Mouse (Mus musculus): ENCODE measurements around the gene Gm266. TPM values are rescaled to one million over a fixed set of nuclear protein-coding genes. Genes with fewer than 3 reads are reported as not detected.

The Gm266 gene
- polyA plus RNA-seq, 1 experiment: 1.5 TPM

GRCm38 (mm10) chr12:111445890-111446613 lies 39.6 kb downstream of the Gm266 start:
- H3K4me3 ChIP-seq: peak overlapping the region; percentile 99
- H3K36me3 ChIP-seq (ENCODE audit: control insufficient read depth, insufficient read depth): peaks cover 21% of the 10 kb centered on the region
- H3K4me2 ChIP-seq (ENCODE audit: low read depth): peak overlapping the region; percentile 84
- TF ChIP-seq MAX (IDR thresholded peaks at IDR 0.05; ENCODE audit: low read depth): no peak
- TF ChIP-seq CEBPB (IDR thresholded peaks at IDR 0.05; ENCODE audit: insufficient read depth, poor library complexity, severe bottlenecking): no peak
- TF ChIP-seq POLR2AphosphoS2 (IDR thresholded peaks at IDR 0.05; ENCODE audit: insufficient read length, low read depth): no peak
- no peak for TF ChIP-seq TCF12 (IDR thresholded peaks at IDR 0.05; ENCODE audit: insufficient read depth, poor library complexity, severe bottlenecking)
- no peak for TF ChIP-seq E2F4 (IDR thresholded peaks at IDR 0.05; ENCODE audit: insufficient read depth)
- TF ChIP-seq USF1 (IDR thresholded peaks at IDR 0.05; ENCODE audit: low read depth): no peak
- peak overlapping the region; percentile 35 for H3ac ChIP-seq (ENCODE audit: control insufficient read depth, insufficient read length)
- H3K79me2 ChIP-seq (ENCODE audit: control insufficient read depth, insufficient read depth): peaks cover 50% of the 10 kb centered on the region
- H3K27me3 ChIP-seq (ENCODE audit: control insufficient read depth, insufficient read depth, insufficient read length): no peaks in the 10 kb centered on the region

GRCm38 (mm10) chr12:111445161-111445889 lies 40.3 kb downstream of the Gm266 start:
- H3K4me2 ChIP-seq (ENCODE audit: low read depth): peak overlapping the region; percentile 84
- H3K4me3 ChIP-seq: peak overlapping the region; percentile 99
- peaks cover 21% of the 10 kb centered on the region for H3K36me3 ChIP-seq (ENCODE audit: control insufficient read depth, insufficient read depth)
- TF ChIP-seq MYOG (IDR thresholded peaks at IDR 0.05; ENCODE audit: control insufficient read depth in 1 of 3, insufficient read depth in 1 of 3, insufficient read length in 2 of 3, low read depth in 2 of 3) (peak in 1 of 3 experiments; percentile 14), TCF12 (IDR thresholded peaks at IDR 0.05; ENCODE audit: insufficient read depth, poor library complexity, severe bottlenecking) (no peak)
- peaks cover 50% of the 10 kb centered on the region for H3K79me2 ChIP-seq (ENCODE audit: control insufficient read depth, insufficient read depth)
- no peaks in the 10 kb centered on the region for H3K27me3 ChIP-seq (ENCODE audit: control insufficient read depth, insufficient read depth, insufficient read length)
- peak overlapping the region; percentile 35 for H3ac ChIP-seq (ENCODE audit: control insufficient read depth, insufficient read length)

- no peaks in the 10 kb centered on the region for H3K27me3 ChIP-seq (ENCODE audit: control insufficient read depth, insufficient read depth, insufficient read length)
- H3K36me3 ChIP-seq (ENCODE audit: control insufficient read depth, insufficient read depth): peaks cover 16% of the 10 kb centered on the region
- peak overlapping the region; percentile 35 for H3ac ChIP-seq (ENCODE audit: control insufficient read depth, insufficient read length)
- no peak for TF ChIP-seq SRF (IDR thresholded peaks at IDR 0.05; ENCODE audit: control insufficient read depth, insufficient read length, low read depth)
- TF ChIP-seq POLR2AphosphoS2 (IDR thresholded peaks at IDR 0.05; ENCODE audit: insufficient read length, low read depth): no peak
- no peak for TF ChIP-seq E2F4 (IDR thresholded peaks at IDR 0.05; ENCODE audit: insufficient read depth)
- peak in 1 of 3 experiments; percentile 43 for TF ChIP-seq MYOG (IDR thresholded peaks at IDR 0.05; ENCODE audit: control insufficient read depth in 1 of 3, insufficient read depth in 1 of 3, insufficient read length in 2 of 3, low read depth in 2 of 3)
- peak in 1 of 3 experiments; percentile 37 for TF ChIP-seq MYOD1 (IDR thresholded peaks at IDR 0.05; ENCODE audit: control insufficient read depth in 1 of 3, insufficient read length in 2 of 3, low read depth in 2 of 3)
- TF ChIP-seq CEBPB (IDR thresholded peaks at IDR 0.05; ENCODE audit: insufficient read depth, poor library complexity, severe bottlenecking): peak; percentile 91
- H3K4me2 ChIP-seq (ENCODE audit: low read depth): peak overlapping the region; percentile 84
- peaks cover 50% of the 10 kb centered on the region for H3K79me2 ChIP-seq (ENCODE audit: control insufficient read depth, insufficient read depth)
- H3K4me3 ChIP-seq: peak overlapping the region; percentile 99
These were observed 41.4 kb downstream of the Gm266 start for GRCm38 (mm10) chr12:111443921-111444831.

GRCm38 (mm10) chr12:111443011-111443870 lies 42.4 kb downstream of the Gm266 start:
- Histone ChIP-seq H3K79me2 (ENCODE audit: control insufficient read depth, insufficient read depth) (peaks cover 46% of the 10 kb centered on the region), H3K4me3 (peak overlapping the region; percentile 99), H3ac (ENCODE audit: control insufficient read depth, insufficient read length) (peak overlapping the region; percentile 35), H3K27me3 (ENCODE audit: control insufficient read depth, insufficient read depth, insufficient read length) (no peaks in the 10 kb centered on the region), H3K4me2 (ENCODE audit: low read depth) (peak overlapping the region; percentile 84), H3K36me3 (ENCODE audit: control insufficient read depth, insufficient read depth) (peaks cover 8% of the 10 kb centered on the region)
- TF ChIP-seq POLR2A (IDR thresholded peaks at IDR 0.05; ENCODE audit: insufficient read length, low read depth): no peak
- no peak for TF ChIP-seq E2F4 (IDR thresholded peaks at IDR 0.05; ENCODE audit: insufficient read depth)
- TF ChIP-seq SRF (IDR thresholded peaks at IDR 0.05; ENCODE audit: control insufficient read depth, insufficient read length, low read depth): no peak
- TF ChIP-seq MAX (IDR thresholded peaks at IDR 0.05; ENCODE audit: low read depth): no peak
- no peak for TF ChIP-seq MYOG (IDR thresholded peaks at IDR 0.05; ENCODE audit: control insufficient read depth in 1 of 3, insufficient read depth in 1 of 3, insufficient read length in 2 of 3, low read depth in 2 of 3)
- TF ChIP-seq REST (IDR thresholded peaks at IDR 0.05; ENCODE audit: insufficient read depth, insufficient read length): no peak
- no peak for TF ChIP-seq TCF3 (IDR thresholded peaks at IDR 0.05; ENCODE audit: insufficient read length, low read depth)
- TF ChIP-seq CEBPB (IDR thresholded peaks at IDR 0.05; ENCODE audit: insufficient read depth, poor library complexity, severe bottlenecking): no peak
- no peak for TF ChIP-seq MYOD1 (IDR thresholded peaks at IDR 0.05; ENCODE audit: control insufficient read depth in 1 of 3, insufficient read length in 2 of 3, low read depth in 2 of 3)
- TF ChIP-seq USF1 (IDR thresholded peaks at IDR 0.05; ENCODE audit: low read depth): no peak
- no peak for TF ChIP-seq POLR2AphosphoS2 (IDR thresholded peaks at IDR 0.05; ENCODE audit: insufficient read length, low read depth)
- TF ChIP-seq TCF12 (IDR thresholded peaks at IDR 0.05; ENCODE audit: insufficient read depth, poor library complexity, severe bottlenecking): no peak

Data from myocyte (in vitro differentiated cells).